Mouse (Mus musculus): Measurements from ENCODE around the gene Ankrd42.
A peak's percentile ranks its signal among the peaks of the same experiment; 100 is the strongest.

The Ankrd42 gene

DNA sequence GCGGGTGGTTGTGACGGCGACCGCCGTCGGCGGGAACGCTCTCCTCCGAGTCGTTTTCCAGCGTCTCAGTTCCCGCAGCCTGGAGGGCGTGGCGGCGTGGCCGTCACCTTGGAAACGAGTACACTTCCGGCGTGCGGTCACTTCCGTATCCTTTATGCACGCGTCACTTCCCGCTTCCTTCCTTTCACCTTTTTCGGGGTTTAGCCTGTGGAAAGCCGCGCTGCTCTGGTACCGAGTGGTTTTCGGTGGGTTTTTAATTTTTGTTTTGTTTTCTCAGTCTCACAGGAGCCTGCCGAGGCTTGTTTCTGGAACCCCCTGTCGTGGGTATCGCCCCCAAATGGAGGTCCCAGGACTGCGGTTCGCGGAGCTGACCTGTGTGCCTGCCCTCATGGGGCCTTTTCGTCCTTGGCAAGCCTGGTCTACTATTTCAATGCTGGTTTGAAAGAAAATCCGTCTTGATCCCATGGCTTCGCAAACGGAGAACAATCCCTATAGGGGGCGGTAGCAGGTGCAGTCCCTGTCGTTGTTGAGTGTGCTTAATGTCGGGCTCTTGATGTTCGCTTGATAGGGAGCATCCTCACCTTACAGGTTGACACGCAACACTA lies at the start of gene Ankrd42:
TSS of gene Ankrd42 (minus strand) at position 122 of the 605 bp plus-strand sequence.
- DNase-seq, result peak; percentile 95

DNA sequence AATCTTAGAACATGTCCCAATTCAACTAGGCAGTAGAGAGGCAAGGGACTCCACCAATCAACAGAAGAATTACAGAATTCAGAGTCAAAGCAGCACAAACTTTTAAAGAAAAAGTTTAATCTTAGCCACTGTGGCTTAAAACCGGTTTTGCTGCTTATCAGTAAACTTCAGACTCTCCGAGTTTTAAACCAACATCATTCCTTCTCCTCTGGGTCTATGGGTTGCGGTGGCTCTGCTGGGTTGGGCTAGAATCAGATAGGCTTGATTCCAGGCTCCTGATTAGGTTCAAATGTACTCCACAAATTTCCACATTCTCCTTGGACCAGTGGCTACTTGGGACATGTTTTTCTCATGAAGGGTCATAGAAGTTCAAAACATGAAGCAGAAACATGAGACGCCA lies 40.4 kb upstream of the Ankrd42 start:
- DNase-seq, result no peak

DNA sequence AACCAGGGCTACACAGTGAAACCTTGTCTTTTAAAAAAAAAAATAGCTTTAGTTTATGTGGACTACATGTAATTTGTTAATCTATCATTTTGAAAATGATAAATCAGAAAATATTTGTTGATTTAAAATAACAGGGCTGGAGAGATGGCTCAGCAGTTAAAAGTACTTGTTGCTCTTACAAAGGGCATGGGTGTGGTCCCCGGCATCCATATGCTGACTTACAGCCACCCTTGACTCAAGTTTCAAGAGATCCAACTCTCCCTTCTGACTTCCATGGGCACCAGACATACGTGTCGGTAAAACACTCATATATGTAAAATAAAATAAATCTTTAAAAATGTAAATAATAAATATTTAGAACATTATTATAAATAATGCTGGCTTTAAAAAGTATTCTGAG lies 38.2 kb upstream of the Ankrd42 start:
- no peak for DNase-seq

DNA sequence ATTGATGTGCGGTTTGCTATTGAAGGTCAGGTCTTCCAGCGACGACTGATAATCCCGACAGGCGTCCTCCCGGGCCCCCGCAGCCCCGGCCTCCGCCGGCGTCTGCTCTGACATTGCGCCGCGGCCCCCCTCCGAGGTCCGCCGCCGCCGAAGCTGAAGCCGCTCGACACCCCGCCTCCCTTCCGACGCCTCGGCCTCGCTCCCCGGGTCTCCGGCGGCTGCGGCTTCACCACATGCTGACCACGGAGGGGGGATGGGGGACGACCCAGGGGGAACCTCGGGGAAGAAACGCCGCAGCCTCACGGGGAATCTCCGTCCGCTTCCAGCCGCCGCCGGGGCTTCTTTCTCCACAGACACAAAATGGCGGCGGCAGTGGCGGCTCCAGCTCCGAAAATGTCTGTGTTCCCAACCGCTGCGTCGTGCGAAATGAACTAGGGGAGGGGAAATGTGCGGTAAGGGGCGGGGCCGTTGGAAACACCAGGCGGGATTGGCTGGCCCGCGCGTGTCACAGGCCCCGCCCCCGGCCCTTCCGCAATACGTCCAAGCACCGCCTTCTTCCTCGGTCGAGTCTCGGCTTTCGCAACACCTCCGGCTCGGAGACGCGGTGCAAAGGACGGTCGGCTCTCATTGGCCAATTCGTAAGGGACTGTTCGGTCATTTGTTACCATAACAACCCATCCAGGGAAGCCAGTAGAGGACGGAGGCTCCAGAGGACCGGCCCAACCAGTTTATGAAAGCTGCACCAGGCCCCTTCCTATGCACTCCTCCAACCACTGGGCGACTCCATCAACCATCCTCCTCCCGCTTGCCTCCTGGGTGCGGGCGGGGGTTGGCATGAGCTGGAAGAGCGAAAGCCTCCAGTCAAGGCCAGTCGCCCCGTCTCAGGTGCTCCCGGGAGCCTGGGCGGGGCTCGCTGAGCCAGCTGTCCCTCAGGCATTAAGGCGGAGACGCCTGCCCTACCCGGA lies 32.8 kb upstream of the Ankrd42 start, which contains the start of gene Pcf11:
TSS of gene Pcf11 (minus strand) at position 428 of the 965 bp plus-strand sequence.
- DNase-seq, result peak; percentile 99

DNA sequence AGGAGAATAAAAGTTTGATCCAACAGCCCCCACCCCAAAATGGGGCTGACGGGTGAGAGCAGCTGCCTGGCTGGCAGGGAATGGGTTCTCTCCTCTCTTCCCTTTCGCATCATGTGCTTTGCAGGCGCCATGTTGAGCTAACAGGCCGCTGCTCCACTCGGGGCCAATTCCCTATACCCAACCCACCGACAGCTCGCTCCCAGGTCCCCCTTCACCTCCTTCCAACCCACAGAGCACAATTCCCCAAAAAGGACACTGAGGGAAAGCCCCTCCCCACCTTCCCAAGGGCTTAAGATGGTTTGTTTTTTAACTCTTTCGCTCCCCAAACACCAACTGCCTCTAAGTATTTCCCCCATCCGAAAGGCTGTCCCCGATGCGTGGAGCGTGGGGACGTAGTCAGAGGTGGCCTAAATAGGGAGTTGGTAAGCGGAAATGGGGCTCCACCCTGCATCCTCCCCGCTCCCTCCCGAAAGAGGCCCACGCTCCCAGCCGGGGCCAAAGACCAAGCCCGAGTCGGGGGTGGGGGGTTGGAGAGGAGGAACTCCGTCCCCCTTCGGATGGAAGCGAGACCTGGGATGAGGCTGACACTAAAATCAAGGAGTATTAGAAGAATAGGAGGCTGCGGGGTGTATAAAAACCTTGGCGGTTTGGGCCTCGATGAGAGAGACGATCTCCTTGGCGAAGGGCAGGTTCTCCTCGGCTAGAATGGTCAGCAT lies 32.0 kb upstream of the Ankrd42 start:
- peak; percentile 59 for DNase-seq

DNA sequence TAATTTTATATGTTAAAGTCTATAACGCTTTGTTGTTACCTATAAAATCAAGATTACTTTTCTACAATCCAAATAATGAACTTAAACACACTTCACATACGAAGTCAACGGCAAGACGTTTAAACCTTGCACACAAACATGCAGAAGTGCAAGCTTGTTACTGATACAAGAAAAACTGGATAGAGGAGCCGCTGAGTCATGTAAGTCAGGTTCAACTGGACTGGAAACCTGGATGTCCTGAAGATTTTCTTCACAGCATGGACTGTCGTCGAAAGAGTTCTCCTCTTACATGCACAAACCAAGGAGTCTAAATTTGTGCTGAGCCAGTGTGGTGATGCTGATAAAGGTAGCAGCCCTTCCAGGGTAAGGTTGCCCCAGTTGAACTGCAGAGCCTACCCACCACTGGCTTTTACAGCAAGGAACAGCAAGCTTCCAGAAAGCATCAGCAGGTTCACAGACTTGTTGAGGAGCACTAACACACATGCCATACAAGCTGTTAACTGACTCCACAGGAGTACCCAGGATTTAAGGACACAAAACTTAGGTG lies 29.4 kb upstream of the Ankrd42 start:
- no peak for DNase-seq

DNA sequence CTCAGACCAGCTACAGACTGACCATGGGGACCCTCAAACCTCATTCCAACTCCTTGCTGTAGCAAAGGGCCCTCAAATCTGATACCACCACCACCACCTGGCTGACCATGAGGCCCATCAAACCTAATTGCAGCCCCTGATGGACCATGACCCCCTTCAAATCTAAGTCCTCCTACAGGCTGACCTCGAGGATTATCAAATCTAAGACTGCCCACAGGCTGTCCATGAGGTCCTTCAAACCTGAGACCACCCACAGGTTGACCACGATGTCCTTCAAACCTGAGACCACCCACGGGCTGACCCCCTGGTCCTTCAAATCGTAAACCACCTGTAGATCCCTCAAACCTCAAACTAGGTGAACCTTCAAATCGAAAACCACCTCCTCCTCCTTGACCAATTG lies 21.1 kb upstream of the Ankrd42 start:
- DNase-seq, result no peak

DNA sequence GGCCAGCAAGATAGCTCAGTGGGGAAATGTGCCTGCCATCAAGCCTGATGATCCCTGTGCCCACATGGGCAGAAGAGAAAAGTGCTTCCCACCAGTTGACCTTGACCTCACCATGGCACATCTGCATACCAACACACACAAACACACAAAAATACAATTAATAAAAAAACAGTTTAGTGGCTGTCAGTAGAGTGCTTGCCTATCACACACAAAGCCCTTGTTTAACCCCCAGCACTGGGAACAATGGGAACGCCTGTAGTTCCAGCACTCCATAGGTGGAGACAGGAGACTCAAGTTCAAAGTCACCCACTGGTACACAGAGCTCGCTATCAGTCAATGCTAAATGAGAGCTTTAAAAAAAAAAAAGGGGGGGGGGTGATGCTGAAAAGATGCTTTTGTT lies 19.4 kb upstream of the Ankrd42 start:
- no peak for DNase-seq

DNA sequence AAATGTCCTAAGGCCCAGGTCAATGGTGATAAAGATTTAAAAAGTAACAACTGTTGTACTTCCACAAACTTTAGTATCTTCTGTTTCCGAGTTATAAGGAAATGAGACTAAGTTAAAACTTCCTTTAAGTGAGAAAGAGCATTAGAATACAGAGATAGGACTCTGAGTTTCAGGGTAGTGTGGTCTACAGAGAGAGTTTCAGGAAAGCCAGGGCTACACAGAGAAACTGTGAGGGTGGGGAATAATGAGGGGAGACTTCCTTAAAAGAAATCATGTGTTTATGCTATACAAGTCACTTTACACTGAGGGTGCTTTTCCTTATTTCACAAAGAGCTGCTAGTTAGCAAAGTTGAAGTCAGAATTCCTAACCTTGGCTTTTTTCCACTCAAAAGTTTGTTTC lies 16.4 kb upstream of the Ankrd42 start:
- no peak for DNase-seq

DNA sequence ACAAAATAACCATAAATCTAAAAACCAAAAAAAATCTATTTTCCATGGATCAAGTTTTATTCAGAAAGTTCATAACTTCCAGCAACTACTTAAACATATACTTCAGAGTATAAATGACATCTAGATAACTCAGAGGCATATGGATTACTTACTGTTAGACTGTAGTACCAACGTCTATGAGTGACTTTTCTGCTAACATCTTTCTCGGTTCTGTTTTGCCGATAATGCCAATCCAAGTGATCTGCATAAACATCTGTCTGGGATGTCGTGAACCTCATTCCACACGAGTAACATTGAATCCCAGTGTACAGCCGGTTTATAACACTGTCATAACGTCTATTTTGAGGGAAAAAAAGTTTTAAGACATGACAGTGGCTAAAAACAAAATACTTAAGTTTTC lies 10.8 kb upstream of the Ankrd42 start:
- DNase-seq, result no peak

DNA sequence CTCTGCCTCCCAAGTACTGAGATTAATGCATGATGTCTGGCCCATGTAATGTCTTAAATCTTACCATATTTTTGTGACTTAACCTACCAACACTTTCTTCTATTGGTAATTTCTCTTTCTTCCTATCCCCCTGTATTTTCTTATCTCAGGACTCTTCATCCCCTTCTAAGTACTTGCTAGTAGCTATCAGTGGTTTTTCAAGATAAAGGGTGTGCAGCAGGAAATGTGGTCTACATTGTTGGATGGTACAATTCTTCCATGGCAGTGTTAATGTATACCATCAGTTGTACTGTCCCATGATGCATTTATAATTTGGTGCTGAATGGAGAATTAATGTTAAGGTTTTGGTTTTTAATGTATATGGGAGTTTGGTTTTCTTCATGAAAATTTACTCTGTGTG lies 5.4 kb upstream of the Ankrd42 start:
- no peak for DNase-seq

DNA sequence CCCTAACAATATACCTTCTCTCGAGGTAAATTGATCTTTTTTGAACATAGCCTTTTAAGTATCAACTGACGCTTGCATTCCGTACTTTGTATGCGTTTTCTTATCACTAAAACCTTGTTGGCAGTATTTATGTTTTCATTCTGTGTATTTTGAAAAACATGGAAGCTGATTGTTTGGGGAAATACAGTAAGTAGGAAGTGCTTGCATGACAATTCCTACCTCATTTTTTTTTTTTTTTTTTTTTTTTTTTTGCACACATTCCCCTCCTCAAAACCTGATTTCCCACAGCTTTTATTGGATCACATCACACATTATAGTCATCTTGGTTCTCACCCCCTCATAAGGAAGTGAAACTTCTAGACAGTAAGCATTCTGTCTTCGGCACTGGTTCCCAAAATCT lies 1.1 kb upstream of the Ankrd42 start:
- DNase-seq, result no peak

DNA sequence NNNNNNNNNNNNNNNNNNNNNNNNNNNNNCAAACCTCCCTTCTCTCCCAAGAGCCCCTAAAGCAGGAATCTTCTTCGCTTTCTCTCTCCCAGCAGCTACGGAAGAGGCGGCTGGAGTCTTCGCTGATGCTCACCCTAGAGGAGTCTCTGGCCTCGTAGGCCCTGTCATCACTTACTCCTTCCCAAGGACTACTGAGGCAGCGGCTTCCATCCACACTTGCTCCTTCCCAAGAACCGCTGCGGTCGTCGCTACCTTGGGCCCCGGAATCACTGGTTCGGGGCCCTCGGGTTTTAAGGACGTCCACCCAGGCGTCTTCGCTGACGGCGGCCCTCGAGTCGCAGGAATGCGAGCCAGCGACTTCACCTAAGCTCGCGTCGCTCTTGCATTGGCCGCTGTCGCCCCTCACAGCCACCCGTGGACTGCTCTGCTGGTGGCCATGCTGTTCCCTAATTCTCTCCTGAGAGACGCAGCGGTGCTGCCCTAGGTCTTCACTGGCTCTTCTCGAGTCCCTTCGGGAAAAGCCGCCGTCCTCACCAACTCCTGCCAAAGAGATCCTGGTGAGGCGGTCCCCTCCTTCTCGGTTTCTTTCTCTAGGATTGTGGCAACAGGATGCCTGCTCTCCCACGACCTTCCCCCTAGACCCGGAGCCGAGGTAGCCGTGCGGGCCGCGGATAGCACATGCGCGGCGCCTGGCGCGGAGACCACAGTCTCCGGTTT lies 489 bp downstream of the Ankrd42 start:
- no peak for DNase-seq

DNA sequence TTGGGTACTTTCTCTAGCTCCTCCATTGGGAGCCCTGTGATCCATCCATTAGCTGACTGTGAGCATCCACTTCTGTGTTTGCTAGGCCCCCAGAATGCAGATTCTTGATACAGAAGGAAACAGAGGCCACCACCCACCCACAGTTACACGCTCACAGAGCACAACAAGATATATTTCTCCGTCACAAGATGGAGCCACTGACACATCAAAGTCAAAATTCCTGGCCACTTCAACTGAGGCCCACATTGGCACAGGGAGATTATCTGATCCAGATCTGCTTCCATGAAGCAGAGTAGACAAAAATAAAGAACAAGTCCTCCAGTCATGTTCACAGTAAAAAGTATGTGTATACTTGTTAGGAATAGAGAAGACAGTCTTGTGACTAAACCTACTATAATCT lies 6.8 kb downstream of the Ankrd42 start:
- DNase-seq, result peak; percentile 36

DNA sequence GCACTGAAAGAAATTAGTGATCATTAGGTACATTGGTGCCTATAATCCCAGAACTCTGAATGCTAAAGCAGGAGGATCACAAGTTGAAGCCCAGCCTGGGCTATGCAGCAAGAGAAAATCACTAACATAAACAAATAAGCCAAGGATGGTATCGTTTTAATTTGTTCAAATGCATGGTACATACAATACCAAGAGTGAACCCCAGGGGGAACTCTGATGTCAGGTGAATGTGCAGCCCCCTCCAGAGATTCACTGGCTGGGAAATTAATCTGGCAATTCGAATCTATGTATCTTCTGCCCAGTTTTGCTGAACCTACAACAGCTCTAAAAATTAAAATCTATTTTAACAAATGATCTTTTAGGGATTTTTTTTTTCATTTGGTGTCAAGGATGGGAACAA lies 12.5 kb downstream of the Ankrd42 start:
- no peak for DNase-seq

DNA sequence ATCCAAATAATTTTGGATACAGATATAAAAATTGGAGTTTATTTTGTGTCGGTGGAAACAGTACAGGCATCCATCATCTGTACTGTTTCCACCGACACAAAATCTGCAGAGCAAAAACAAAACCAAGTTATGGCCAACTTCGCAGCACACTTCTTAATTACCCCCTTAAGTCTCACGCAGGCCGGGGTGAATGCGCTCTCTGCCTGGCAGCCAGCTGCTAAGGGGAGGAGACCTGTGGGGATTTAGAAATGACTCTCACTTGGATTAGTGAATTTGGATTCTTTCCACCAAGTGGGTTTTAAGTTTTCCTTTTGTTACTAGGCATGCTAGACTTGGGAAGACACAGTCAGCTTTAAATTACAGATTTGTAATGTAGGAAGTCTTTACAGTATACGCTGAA lies 26.1 kb downstream of the Ankrd42 start:
- DNase-seq, result no peak

DNA sequence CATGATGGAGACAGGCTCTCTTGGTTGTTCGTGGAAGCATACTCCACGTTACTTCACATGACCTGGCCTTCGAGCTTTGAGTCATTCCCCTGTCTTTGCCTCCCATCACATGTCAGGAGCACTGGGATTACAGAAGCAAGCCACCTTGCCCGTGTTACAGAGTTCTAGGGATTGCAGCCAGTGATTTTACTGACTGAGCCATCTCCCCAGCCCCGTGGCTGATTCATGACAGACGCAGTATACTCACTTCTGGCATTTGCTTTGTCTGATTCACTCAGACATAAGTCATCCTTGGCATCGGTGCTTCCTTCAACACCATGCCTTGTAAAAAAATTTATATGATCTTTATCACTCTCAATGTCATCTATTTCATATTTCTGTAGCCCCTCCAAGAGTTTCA lies 32.0 kb downstream of the Ankrd42 start:
- DNase-seq, result no peak

DNA sequence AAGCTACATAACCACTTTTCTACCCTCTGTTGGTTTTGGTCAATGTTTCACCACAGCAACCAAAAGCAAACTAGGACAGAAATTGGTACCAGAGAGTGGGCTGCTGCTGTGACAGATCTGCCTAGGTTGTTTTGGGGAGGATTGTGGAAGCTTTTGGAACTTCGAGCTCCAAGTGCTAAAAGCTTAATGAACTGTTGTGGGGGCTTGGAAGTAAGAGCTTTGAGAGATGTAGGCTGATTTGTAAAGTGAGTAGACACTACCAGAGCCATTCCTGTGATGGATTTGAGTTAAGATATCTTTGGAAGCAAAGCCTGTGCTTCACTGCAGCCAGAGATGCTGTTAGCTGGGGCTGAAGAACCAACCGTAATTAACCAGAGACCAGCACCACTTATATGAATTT lies 46.1 kb downstream of the Ankrd42 start:
- DNase-seq, result no peak

DNA sequence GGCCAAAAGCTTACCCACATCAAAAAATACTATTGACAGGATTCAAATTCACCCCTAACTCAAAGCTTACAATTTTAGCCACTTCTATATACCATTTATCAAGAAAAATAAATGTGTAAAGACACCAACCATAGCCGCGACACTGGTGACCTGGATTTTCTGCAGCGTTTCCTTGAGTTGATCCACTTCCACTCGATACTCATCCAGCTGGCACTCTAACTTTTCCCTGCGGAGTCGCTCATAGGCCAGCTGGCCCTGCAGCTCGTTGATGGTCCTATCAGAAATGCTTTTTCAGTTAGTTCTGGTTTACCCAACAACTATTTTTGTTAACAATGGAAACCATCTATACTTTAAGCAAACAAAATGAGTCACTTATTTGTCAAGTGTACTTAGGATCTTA lies 47.0 kb downstream of the Ankrd42 start:
- DNase-seq, result peak; percentile 12

DNA sequence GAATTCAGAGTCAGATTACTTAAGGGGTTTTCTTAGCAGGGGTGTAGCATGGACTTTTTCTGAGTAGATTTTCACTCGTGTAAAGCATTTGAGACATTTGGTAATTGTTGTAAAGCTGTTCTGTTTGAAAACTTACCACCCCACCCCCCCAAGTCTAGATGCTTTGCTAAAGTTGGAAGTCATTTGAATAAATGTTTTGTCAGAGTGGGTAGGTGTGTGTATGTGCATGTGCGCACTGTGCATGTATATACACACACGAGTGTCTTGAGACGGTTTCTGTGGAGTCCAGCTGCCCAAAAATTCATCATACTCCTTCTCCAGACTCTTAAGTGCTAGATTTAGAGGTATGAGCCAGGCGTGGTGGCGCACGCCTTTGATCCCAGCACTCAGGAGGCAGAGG lies 53.4 kb downstream of the Ankrd42 start:
- DNase-seq, result no peak

DNA sequence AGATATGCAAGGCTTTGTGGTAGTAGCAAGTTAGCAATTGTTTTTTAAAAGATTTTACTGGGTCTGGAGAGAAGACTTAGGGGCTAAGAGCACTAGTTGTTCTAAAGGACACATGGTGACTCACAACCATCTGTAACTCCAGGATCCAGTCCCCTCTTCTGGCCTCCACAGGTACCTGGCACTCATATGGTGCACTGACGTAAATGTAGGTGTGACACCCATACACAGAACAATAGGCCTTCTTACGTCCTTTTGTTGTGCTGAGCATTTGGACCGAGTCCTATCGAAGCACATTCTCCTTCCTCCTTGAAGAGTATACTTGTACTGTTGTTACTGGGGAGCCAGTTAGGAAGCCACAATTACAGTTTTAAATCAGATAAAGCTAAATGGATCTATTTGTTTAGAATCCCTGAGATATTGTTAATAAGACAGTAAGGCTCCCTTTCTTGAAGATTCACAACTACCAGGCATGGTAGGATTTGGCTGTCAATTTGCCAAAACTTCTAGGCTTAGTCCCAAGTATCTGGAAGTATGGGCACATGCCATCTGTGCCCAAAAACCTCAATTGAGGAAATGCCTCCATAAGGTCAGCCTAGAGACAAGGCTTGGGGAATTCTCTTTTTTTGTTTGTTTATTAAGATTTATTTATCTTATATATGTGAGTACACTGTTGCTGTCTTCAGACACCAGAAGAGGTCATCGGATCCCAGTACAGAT lies 56.3 kb downstream of the Ankrd42 start:
- no peak for DNase-seq

DNA sequence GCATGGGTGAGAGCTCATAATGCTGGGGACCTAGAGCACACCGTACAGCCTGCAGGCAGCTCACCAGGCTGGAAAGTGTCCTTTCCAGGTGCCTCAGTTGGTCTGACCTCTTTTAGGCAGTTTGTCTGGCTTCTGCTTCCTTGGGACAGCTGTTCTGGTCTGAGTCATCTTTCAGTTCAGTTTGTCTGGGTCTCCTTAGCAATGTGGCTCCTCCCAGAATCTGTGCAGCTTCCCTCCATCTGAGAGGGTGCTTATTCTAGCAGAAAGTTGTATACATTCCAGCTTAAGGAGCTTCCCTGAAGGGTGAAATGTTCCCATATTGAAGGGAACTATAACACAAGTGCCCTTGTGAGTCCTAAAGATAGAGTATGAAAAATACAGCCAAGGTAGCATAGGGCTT lies 70.2 kb downstream of the Ankrd42 start:
- DNase-seq, result no peak
